Mouse (Mus musculus): Measurements from ENCODE around the gene Agap3.

- TF ChIP-seq CTCF (IDR thresholded peaks at IDR 0.05; ENCODE audit: low read depth), result no peak
- TF ChIP-seq EP300 (optimal IDR thresholded peaks at IDR 0.05), result no peak
These were observed 25.3 kb upstream of the Agap3 start for GRCm38 (mm10) chr5:24426556-24427284.

Measured in stomach, postnatal 0 days (tissue).